Mouse (Mus musculus) kidney, adult 2 months (tissue): ENCODE results near the gene Srcin1.

Experiments
- CTCF ChIP-seq: fragments of 200-500 bp; conservative IDR thresholded peaks from 2 replicates; pipeline ENCODE4 v1.5.1; 2011; ENCODE audit warnings: low read depth, mild to moderate bottlenecking, control low read depth, low read length, moderate library complexity, mixed read lengths; ENCODE audit not compliant: insufficient read depth, insufficient read length
- POLR2A ChIP-seq: fragments of 200-500 bp; IDR thresholded peaks from one replicate; pipeline ENCODE4 v1.6.1; 2011; ENCODE audit warnings: low read depth, low read length, control low read depth

DNA sequence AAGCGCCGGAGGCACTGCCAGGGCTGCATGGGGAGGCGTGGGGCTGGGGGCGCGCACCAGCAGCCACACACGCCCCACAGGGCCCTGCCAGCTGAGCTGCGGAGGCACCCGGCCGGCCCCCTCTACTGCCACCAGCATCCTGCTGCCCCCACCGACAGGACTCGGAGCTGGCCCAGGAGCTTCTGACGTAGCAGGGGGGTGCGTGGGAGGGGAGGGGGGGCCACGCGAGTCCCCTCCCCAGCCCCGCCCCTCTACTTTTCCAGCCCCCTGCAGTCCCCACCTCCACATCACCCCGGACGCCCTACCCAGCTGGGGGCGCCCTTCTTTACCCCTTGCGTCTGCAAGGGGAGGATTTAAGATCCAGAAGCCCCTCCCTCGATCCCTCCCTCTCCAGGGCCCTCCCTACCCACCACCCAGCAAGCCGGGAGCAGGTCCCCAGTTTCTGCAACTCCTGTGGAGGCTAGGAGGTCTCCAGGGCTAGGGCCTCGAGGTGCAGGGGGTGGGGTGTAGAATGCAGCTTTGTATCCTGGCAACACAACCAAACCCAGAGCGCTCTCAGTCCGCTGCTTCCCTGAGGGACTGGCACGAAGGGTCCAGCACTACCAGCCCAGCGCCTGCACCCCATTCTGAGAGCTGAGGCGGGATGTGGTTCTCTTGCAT, 2.0 kb downstream of the Srcin1 start:
- TF ChIP-seq CTCF, result no peak
- TF ChIP-seq POLR2A, result no peak
